Mouse (Mus musculus): ENCODE data around the gene Car9.

- TF ChIP-seq CTCF (IDR thresholded peaks at IDR 0.05; ENCODE audit: borderline replicate concordance, insufficient read depth, low read length) (no peak), POLR2A (IDR thresholded peaks at IDR 0.05; ENCODE audit: low read depth, low read length) (peak; percentile 79)
These were observed 51.4 kb downstream of the Car9 start for GRCm38 (mm10) chr4:43558028-43558630.
